Mouse (Mus musculus): Measurements from ENCODE around the gene Crat. TPM values are rescaled to one million over a fixed set of nuclear protein-coding genes. Genes with fewer than 3 reads are reported as not detected.

Gene Crat
- polyA plus RNA-seq, 1 experiment from 2014 or later = 64.3 TPM

DNA sequence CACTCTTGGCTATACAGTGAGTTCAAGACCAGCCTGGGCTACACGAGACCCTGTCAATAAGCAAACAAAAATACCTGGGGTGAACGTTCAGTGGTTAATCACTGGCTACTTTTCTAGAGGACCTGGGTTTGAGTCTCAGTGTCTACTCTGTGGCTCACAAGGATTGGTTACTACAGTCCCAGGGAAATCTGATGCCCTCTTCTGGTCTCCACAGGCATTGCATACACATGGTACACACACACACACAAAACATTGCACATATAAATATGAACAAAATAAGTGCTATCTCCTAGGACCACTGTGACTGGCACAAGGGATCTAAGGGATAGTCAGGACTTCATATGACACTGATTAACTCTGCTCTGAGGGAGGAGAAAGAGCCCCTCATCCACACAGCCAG is 26.6 kb downstream of the Crat start:
- Histone ChIP-seq H3K36me3 (replicated peaks; ENCODE audit: insufficient read depth, low read length) (no peaks in the 10 kb centered on the region), H3K27me3 (ENCODE audit: insufficient read depth, low read length) (no peaks in the 10 kb centered on the region), H3K4me1 (ENCODE audit: insufficient read depth) (peaks cover 9% of the 10 kb centered on the region), H3K27ac (ENCODE audit: low read depth) (no peak overlapping the region), H3K4me2 (ENCODE audit: low read depth, low read length) (no peak overlapping the region), H3K4me3 (ENCODE audit: low read depth, low read length) (no peak overlapping the region), H3K9me3 (ENCODE audit: low read length) (no peaks in the 10 kb centered on the region), H3K9ac (replicated peaks) (no peak overlapping the region)
- WGBS (ENCODE audit: insufficient replicate concordance) = 96% methylated on average over 2 of the region's 2 CpGs
- DNase-seq (no peak), ATAC-seq (no peak)
- TF ChIP-seq CTCF (IDR thresholded peaks at IDR 0.05; ENCODE audit: low read depth) = peak; percentile 37
- TF ChIP-seq EP300 (IDR thresholded peaks at IDR 0.05; ENCODE audit: low read depth) = no peak

DNA sequence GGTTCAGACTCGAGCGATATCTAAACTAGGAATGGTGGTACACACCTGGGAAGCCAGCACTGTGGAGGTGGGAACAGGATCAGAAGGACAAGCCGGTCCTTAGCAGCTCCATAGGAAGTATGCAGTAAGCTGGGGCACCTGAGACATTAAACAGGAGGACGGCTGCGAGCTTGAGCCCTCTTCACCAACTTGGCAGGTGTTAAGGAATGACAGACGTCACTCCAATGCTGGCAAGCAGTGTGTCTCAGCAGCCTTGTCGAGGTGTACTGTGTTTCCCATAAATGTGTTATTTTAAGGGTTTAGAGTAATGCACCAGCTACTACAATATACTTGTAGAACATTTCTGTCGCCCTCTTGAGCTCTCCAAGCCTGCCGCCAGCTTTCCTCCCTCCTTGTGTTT is 28.7 kb downstream of the Crat start:
- Histone ChIP-seq H3K27me3 (ENCODE audit: insufficient read depth, low read length) (no peaks in the 10 kb centered on the region), H3K36me3 (replicated peaks; ENCODE audit: insufficient read depth, low read length) (peaks cover 5% of the 10 kb centered on the region; the same call in 1 of the 2 replicates), H3K4me3 (ENCODE audit: low read depth, low read length) (no peak overlapping the region), H3K9ac (replicated peaks) (no peak overlapping the region), H3K4me1 (ENCODE audit: insufficient read depth) (no peaks in the 10 kb centered on the region), H3K4me2 (ENCODE audit: low read depth, low read length) (no peak overlapping the region), H3K9me3 (ENCODE audit: low read length) (no peaks in the 10 kb centered on the region), H3K27ac (ENCODE audit: low read depth) (no peak overlapping the region)
- no peak for ATAC-seq
- DNase-seq = no peak
- TF ChIP-seq EP300 (IDR thresholded peaks at IDR 0.05; ENCODE audit: low read depth) = no peak
- TF ChIP-seq CTCF (IDR thresholded peaks at IDR 0.05; ENCODE audit: low read depth) = no peak
- WGBS (ENCODE audit: insufficient replicate concordance) = 76% methylated on average over 9 of the region's 9 CpGs

DNA sequence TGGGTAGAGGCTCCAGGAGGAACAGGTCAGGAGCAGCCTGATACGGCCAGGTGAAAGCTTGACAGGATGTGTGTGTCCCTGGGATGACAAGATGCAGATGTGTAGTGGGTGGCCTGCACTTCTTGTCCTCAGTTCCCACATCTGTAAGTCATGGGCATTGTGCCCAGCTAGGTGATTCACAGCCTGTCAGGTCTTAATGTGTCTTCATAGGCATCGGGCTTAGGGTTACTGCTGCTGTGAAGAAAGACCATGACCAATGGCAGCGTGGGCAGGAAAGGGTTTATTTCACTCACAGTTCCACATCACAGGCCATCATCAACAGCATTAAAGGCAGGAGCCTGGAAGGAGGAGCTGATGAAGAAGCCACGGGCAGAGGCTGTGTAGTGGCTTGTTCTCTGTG is 30.0 kb downstream of the Crat start:
- Histone ChIP-seq H3K36me3 (replicated peaks; ENCODE audit: insufficient read depth, low read length) (peaks cover 6% of the 10 kb centered on the region; the same call in 1 of the 2 replicates), H3K9me3 (ENCODE audit: low read length) (no peaks in the 10 kb centered on the region), H3K27me3 (ENCODE audit: insufficient read depth, low read length) (no peaks in the 10 kb centered on the region), H3K27ac (ENCODE audit: low read depth) (no peak overlapping the region), H3K9ac (replicated peaks) (no peak overlapping the region), H3K4me1 (ENCODE audit: insufficient read depth) (peaks cover 3% of the 10 kb centered on the region; the same call in 1 of the 2 replicates), H3K4me2 (ENCODE audit: low read depth, low read length) (no peak overlapping the region), H3K4me3 (ENCODE audit: low read depth, low read length) (no peak overlapping the region)
- DNase-seq (no peak), ATAC-seq (no peak)
- TF ChIP-seq EP300 (IDR thresholded peaks at IDR 0.05; ENCODE audit: low read depth) = no peak
- TF ChIP-seq CTCF (IDR thresholded peaks at IDR 0.05; ENCODE audit: low read depth) = no peak
- 78% methylated on average over 4 of the region's 4 CpGs for WGBS (ENCODE audit: insufficient replicate concordance)

DNA sequence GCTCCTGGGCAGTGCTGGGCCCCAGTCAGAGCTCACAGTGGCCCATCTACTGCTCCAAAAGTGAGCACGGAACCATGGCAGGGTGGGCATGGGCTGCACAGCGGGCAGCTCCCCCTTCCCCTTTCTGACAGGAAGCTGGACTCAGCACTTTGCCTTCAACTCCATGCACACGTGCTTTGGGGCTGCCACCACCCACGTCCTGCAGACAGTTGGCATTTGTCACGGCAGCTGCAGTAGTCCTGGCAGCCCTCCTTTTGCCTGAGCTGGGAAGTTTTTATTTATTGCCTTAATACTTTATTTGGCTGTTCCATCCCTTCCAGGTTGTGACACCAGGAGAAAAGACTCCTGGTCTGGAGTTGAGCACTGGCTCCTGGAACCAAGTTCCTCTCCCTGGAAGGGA is 30.8 kb downstream of the Crat start:
- Histone ChIP-seq H3K4me1 (ENCODE audit: insufficient read depth) (peaks cover 3% of the 10 kb centered on the region; the same call in 1 of the 2 replicates), H3K9ac (replicated peaks) (no peak overlapping the region), H3K27ac (ENCODE audit: low read depth) (no peak overlapping the region), H3K36me3 (replicated peaks; ENCODE audit: insufficient read depth, low read length) (peaks cover 9% of the 10 kb centered on the region; the same call in 1 of the 2 replicates), H3K4me2 (ENCODE audit: low read depth, low read length) (no peak overlapping the region), H3K4me3 (ENCODE audit: low read depth, low read length) (no peak overlapping the region), H3K27me3 (ENCODE audit: insufficient read depth, low read length) (no peaks in the 10 kb centered on the region), H3K9me3 (ENCODE audit: low read length) (no peaks in the 10 kb centered on the region)
- ATAC-seq (no peak), DNase-seq (no peak)
- 55% methylated on average over 5 of the region's 5 CpGs for WGBS (ENCODE audit: insufficient replicate concordance)
- no peak for TF ChIP-seq CTCF (IDR thresholded peaks at IDR 0.05; ENCODE audit: low read depth)
- no peak for TF ChIP-seq EP300 (IDR thresholded peaks at IDR 0.05; ENCODE audit: low read depth)

DNA sequence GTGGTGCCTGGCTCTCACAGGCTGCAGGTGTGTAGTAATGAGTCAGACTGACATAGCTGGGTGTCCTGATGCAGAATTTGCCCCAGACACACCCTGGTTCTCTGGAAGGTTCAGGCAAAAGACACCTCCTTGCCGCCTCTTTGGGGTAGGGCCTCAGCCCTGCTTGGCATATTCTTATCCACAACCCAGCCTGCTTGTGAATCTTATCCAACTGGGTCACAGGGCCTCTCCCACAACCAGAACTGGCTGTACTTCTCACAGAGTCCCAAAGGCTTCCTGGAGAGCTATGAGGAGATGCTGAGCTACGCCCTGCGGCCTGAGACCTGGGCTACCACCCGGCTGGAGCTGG is 34.3 kb downstream of the Crat start:
- TF ChIP-seq EP300 (IDR thresholded peaks at IDR 0.05; ENCODE audit: low read depth) = peak; percentile 49
- no peak for TF ChIP-seq CTCF (IDR thresholded peaks at IDR 0.05; ENCODE audit: low read depth)
- Histone ChIP-seq H3K27ac (ENCODE audit: low read depth) (no peak overlapping the region), H3K4me2 (ENCODE audit: low read depth, low read length) (no peak overlapping the region), H3K4me3 (ENCODE audit: low read depth, low read length) (no peak overlapping the region), H3K27me3 (ENCODE audit: insufficient read depth, low read length) (no peaks in the 10 kb centered on the region), H3K4me1 (ENCODE audit: insufficient read depth) (peaks cover 3% of the 10 kb centered on the region; the same call in 1 of the 2 replicates), H3K9ac (replicated peaks) (no peak overlapping the region), H3K9me3 (ENCODE audit: low read length) (no peaks in the 10 kb centered on the region), H3K36me3 (replicated peaks; ENCODE audit: insufficient read depth, low read length) (peaks cover 27% of the 10 kb centered on the region)
- 83% methylated on average over 4 of the region's 4 CpGs for WGBS (ENCODE audit: insufficient replicate concordance)
- DNase-seq (no peak), ATAC-seq (peak; percentile 74)

DNA sequence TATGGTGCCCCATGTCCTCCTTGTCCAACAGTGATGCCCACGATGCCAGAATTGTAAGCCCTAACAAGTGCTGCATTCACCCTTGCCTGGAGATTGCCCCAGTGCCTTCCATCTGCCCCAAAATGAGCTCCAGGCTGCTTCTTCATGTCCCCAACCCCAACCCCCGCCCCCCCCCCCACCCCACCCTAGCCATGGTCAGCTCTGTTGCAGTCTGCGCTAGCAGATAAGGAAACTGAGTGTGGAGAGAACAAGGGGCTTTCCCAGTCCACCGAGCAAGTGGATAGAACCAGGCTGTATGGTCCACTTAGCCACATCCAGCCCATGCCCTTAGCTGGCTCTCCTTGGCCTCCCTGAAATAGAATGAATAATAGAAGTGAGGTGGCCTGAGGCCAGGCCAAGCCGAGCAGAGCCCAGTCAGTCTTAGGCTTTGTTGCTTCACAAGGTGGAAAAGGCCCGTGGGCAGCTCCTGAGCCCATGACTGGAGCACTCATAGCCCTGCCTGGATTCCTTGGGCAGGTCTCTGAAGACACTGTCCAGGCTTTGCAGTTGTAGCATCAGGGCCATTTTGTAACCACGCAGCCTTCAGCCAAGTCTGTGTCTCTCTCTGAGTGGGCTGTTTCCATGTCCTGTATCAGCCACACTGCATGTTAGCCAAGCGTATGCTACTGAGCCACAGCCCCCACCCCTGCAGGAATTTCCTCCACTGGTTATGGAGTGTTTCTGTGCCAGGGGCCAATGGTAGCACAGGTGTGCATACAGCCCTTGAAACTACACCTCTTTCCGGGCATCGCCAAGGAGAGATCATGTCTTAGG is 34.8 kb downstream of the Crat start:
- TF ChIP-seq EP300 (IDR thresholded peaks at IDR 0.05; ENCODE audit: low read depth) (no peak), CTCF (IDR thresholded peaks at IDR 0.05; ENCODE audit: low read depth) (no peak)
- DNase-seq = no peak
- Histone ChIP-seq H3K4me2 (ENCODE audit: low read depth, low read length) (no peak overlapping the region), H3K36me3 (replicated peaks; ENCODE audit: insufficient read depth, low read length) (peaks cover 27% of the 10 kb centered on the region), H3K4me3 (ENCODE audit: low read depth, low read length) (no peak overlapping the region), H3K27ac (ENCODE audit: low read depth) (0 out of 2 replicates have a peak overlapping the region, but pooled peaks have one; percentile 11), H3K9ac (replicated peaks) (no peak overlapping the region), H3K9me3 (ENCODE audit: low read length) (no peaks in the 10 kb centered on the region), H3K27me3 (ENCODE audit: insufficient read depth, low read length) (no peaks in the 10 kb centered on the region), H3K4me1 (ENCODE audit: insufficient read depth) (peaks cover 3% of the 10 kb centered on the region; the same call in 1 of the 2 replicates)
- ATAC-seq = peak; percentile 16; the same call in 1 of the 2 replicates
- 73% methylated on average over 10 of the region's 10 CpGs for WGBS (ENCODE audit: insufficient replicate concordance)
